Mouse (Mus musculus) forebrain, embryonic 14.5 days (tissue): ENCODE data around the gene Scaf4. TPM values are rescaled to one million over a fixed set of nuclear protein-coding genes. Genes with fewer than 3 reads are reported as not detected.

Source experiments
- polyA plus RNA-seq: library from polyadenylated mRNA; unstranded; fragments of >200 nt; fragmentation: Nextera tagmentation; extraction: Ambion mirVana; gene quantifications from 2 replicates; pipeline ENCODE4 v1.2.1, GENCODE M21; 2014

The Scaf4 gene
- polyA plus RNA-seq, 1 experiment from 2014 or later = 13.1 TPM

Other genes with a start within 250 kb of the Scaf4 start
- 22.4 and 31.9 TPM in 2 replicates for gene Tiam1, start 140.7 kb downstream of the Scaf4 start, polyA plus RNA-seq
- 879 and 1,044 TPM in 2 replicates for gene Sod1, start 63.7 kb downstream of the Scaf4 start, polyA plus RNA-seq
- gene Hunk, start 101.5 kb upstream of the Scaf4 start, polyA plus RNA-seq = 10.6 and 10.7 TPM in 2 replicates